Mouse (Mus musculus): ENCODE measurements at regions not wholly inside any gene's neighbourhood (a gene's known extent, or its start where the extent isn't known, plus 50 kb on each side); places are given as distances from the start of the nearest gene placed in this dataset.

- no peak for DNase-seq
Observed at GRCm38 (mm10) chr13:37579231-37579630, 199.0 kb upstream of the Rreb1 start.

GRCm38 (mm10) chr13:37579775-37580174 lies 198.4 kb upstream of the Rreb1 start:
- no peak for DNase-seq

- DNase-seq = no peak
Observed at GRCm38 (mm10) chr13:37580806-37581205, 197.4 kb upstream of the Rreb1 start.

GRCm38 (mm10) chr13:37581374-37581773 lies 196.8 kb upstream of the Rreb1 start:
- no peak for DNase-seq

- DNase-seq = no peak
Observed at GRCm38 (mm10) chr13:37585476-37585875, 192.7 kb upstream of the Rreb1 start.

GRCm38 (mm10) chr13:37586511-37586910 lies 191.7 kb upstream of the Rreb1 start:
- no peak for DNase-seq

GRCm38 (mm10) chr13:37587911-37588310 lies 190.3 kb upstream of the Rreb1 start:
- no peak for DNase-seq

GRCm38 (mm10) chr13:37588528-37589176 lies 189.5 kb upstream of the Rreb1 start:
- no peak for DNase-seq

- no peak for DNase-seq
Observed at GRCm38 (mm10) chr13:37592149-37592548, 186.1 kb upstream of the Rreb1 start.

- peak; percentile 17 for DNase-seq
Observed at GRCm38 (mm10) chr13:37595196-37595595, 183.0 kb upstream of the Rreb1 start.

- peak; percentile 83 for DNase-seq
Observed at GRCm38 (mm10) chr13:37597575-37597974, 180.6 kb upstream of the Rreb1 start.

GRCm38 (mm10) chr13:37598165-37598775 lies 179.9 kb upstream of the Rreb1 start:
- DNase-seq = peak; percentile 88

- no peak for DNase-seq
Observed at GRCm38 (mm10) chr13:37599679-37600078, 178.5 kb upstream of the Rreb1 start.

GRCm38 (mm10) chr13:37600172-37600571 lies 178.0 kb upstream of the Rreb1 start:
- DNase-seq = no peak

- DNase-seq = peak; percentile 27
Observed at GRCm38 (mm10) chr13:37601068-37601467, 177.1 kb upstream of the Rreb1 start.

GRCm38 (mm10) chr13:37602256-37602655 lies 175.9 kb upstream of the Rreb1 start:
- DNase-seq = peak; percentile 25

- no peak for DNase-seq
Observed at GRCm38 (mm10) chr13:37603226-37603994, 174.8 kb upstream of the Rreb1 start.

- DNase-seq = no peak
Observed at GRCm38 (mm10) chr13:37606250-37606649, 171.9 kb upstream of the Rreb1 start.

GRCm38 (mm10) chr13:37609085-37609484 lies 169.1 kb upstream of the Rreb1 start:
- no peak for DNase-seq

GRCm38 (mm10) chr13:37611387-37611786 lies 166.8 kb upstream of the Rreb1 start:
- no peak for DNase-seq

GRCm38 (mm10) chr13:37617015-37617414 lies 161.2 kb upstream of the Rreb1 start:
- DNase-seq = no peak

- DNase-seq = peak; percentile 84
Observed at GRCm38 (mm10) chr13:37619841-37620725, 158.1 kb upstream of the Rreb1 start.
